8 mouse cellular contexts compared by ENCODE assay signal in genomic region chr1:191717141-191717540, GRCm38 (mm10). TPM values are rescaled to one million over a fixed set of nuclear protein-coding genes. Genes with fewer than 3 reads are reported as not detected.
DNase-seq lines count a peak whose midpoint lies in the region; ATAC-seq and TF ChIP-seq lines count a peak whose summit lies in the region.

No protein-coding gene starts in this region.

- intact Hi-C loops in gastrocnemius, adult 2 months (cut with DNase I) = loop anchor here (5.0 kb wide), 2 partner anchors 90 to 140 kb away; partner anchors contain the start of genes Dtl and Ints7

- WGBS in forebrain, embryonic 16.5 days = 0% methylated on average over 1 of the region's 1 CpGs
- 0% methylated on average over 1 of the region's 1 CpGs for WGBS in liver, embryonic 15.5 days (ENCODE audit: insufficient replicate concordance)

- peaks cover 32% of the 10 kb centered on the region for H3K4me1 ChIP-seq in forebrain, embryonic 16.5 days (replicated peaks; ENCODE audit: control insufficient read depth, insufficient read depth, low read length)
- peaks cover 8% of the 10 kb centered on the region for H3K4me1 ChIP-seq in liver, embryonic 15.5 days (replicated peaks)

- peak overlapping the region; percentile 94 for H3K4me3 ChIP-seq in gastrocnemius, adult 2 months
- H3K4me3 ChIP-seq in forebrain, embryonic 16.5 days (replicated peaks; ENCODE audit: low read length) = peak overlapping the region; percentile 98
- peak overlapping the region; percentile 64; the same call in 1 of the 2 replicates for H3K4me3 ChIP-seq in liver, embryonic 15.5 days (replicated peaks)

- H3K9me3 ChIP-seq in forebrain, embryonic 16.5 days (ENCODE audit: control insufficient read depth, low read length) = no peaks in the 10 kb centered on the region
- no peaks in the 10 kb centered on the region for H3K9me3 ChIP-seq in liver, embryonic 15.5 days (replicated peaks)

- no peaks in the 10 kb centered on the region for H3K36me3 ChIP-seq in forebrain, embryonic 16.5 days (ENCODE audit: control insufficient read depth, insufficient read depth)
- no peaks in the 10 kb centered on the region for H3K36me3 ChIP-seq in liver, embryonic 15.5 days (replicated peaks)

- peak overlapping the region; percentile 94 for H3K27ac ChIP-seq in gastrocnemius, adult 2 months
- H3K27ac ChIP-seq in forebrain, embryonic 16.5 days (ENCODE audit: low read length) = peak overlapping the region; percentile 93
- no peak overlapping the region for H3K27ac ChIP-seq in liver, embryonic 15.5 days (replicated peaks)

- peak overlapping the region; percentile 53 for H3K4me2 ChIP-seq in forebrain, embryonic 16.5 days (ENCODE audit: low read length)
- peak overlapping the region; percentile 60 for H3K4me2 ChIP-seq in liver, embryonic 15.5 days

- H3K9ac ChIP-seq in forebrain, embryonic 16.5 days (replicated peaks; ENCODE audit: low read depth, low read length) = peak overlapping the region; percentile 97
- peak overlapping the region; percentile 47; the same call in 1 of the 2 replicates for H3K9ac ChIP-seq in liver, embryonic 15.5 days

- no peak for TF ChIP-seq CTCF in gastrocnemius, adult 2 months (IDR thresholded peaks at IDR 0.05)

- DNase-seq in gastrocnemius, adult 2 months = no peak
- no peak for DNase-seq in gastrocnemius, postnatal 4 days (ENCODE audit: low spot score in 2 of 2)
- DNase-seq in 416B (ENCODE audit: low read depth) = peak; percentile 55
- DNase-seq in adrenal gland, postnatal 25 days = no peak
- DNase-seq in thymus, postnatal 14 days = no peak

- peak; percentile 18 for ATAC-seq in forebrain, embryonic 16.5 days
- ATAC-seq in liver, embryonic 15.5 days (ENCODE audit: insufficient read depth) = no peak
- ATAC-seq in activated CD4-positive, CD25-positive, alpha-beta regulatory T cell, adult 4 months = no peak

- no peaks in the 10 kb centered on the region for H3K27me3 ChIP-seq in forebrain, embryonic 16.5 days (replicated peaks; ENCODE audit: control insufficient read depth, insufficient read depth, low read length)
- peaks cover 71% of the 10 kb centered on the region for H3K27me3 ChIP-seq in liver, embryonic 15.5 days

RNA-seq across cellular contexts. Expression of gene Lpgat1, which starts 0.5 kb away (rescaled TPM):
- 10 to 100 TPM; 21.9 to 38.7 TPM for total RNA-seq in gastrocnemius, adult 2 months (2021)
- 10 to 100 TPM; 41.2 to 48.3 TPM for total RNA-seq in gastrocnemius, postnatal 4 days (2021)
- 30.3 and 31.9 TPM in 2 replicates for polyA plus RNA-seq in forebrain, embryonic 16.5 days (2015; fragmentation: Nextera tagmentation; extraction: Ambion mirVana)
- 18.7 and 19.0 TPM in 2 replicates for polyA plus RNA-seq in liver, embryonic 15.5 days (2015; fragmentation: Nextera tagmentation; extraction: Ambion mirVana)
- 1 to 10 TPM; 6.2 to 6.6 TPM for polyA plus RNA-seq in activated CD4-positive, CD25-positive, alpha-beta regulatory T cell, adult 4 months (2017; shearing (Covaris generic))
- total RNA-seq in adrenal gland, postnatal 25 days (2021) = 63.5 and 90.0 TPM in 2 replicates
